Comparison of ENCODE assay signal across 8 mouse cellular contexts in genomic region chr12:32989731-32990130, GRCm38 (mm10). TPM values are rescaled to one million over a fixed set of nuclear protein-coding genes. Genes with fewer than 3 reads are reported as not detected.
DNase-seq lines count a peak whose midpoint lies in the region; ATAC-seq and TF ChIP-seq lines count a peak whose summit lies in the region.

No protein-coding gene starts in this region.

- 0 out of 2 replicates have a peak, but pooled peaks cover 3% of the 10 kb centered on the region for H3K4me1 ChIP-seq in thymus, adult 2 months (replicated peaks; ENCODE audit: control insufficient read depth, insufficient read depth, low read length)
- H3K4me1 ChIP-seq in stomach, postnatal 0 days (replicated peaks; ENCODE audit: control insufficient read depth, insufficient read depth), result no peaks in the 10 kb centered on the region

- H3K4me3 ChIP-seq in thymus, adult 2 months (ENCODE audit: control insufficient read depth, insufficient read depth, low read length), result no peak overlapping the region
- H3K4me3 ChIP-seq in stomach, postnatal 0 days (ENCODE audit: low read depth, low read length), result no peak overlapping the region

- H3K27ac ChIP-seq in thymus, adult 2 months (ENCODE audit: control insufficient read depth, insufficient read depth, low read length), result no peak overlapping the region
- H3K27ac ChIP-seq in stomach, postnatal 0 days (replicated peaks), result no peak overlapping the region

- no peaks in the 10 kb centered on the region for H3K27me3 ChIP-seq in thymus, adult 2 months (ENCODE audit: control insufficient read depth, insufficient read depth, low read length)
- no peaks in the 10 kb centered on the region for H3K27me3 ChIP-seq in stomach, postnatal 0 days (ENCODE audit: control insufficient read depth, insufficient read depth, low read length)

- no peaks in the 10 kb centered on the region for H3K36me3 ChIP-seq in thymus, adult 2 months (ENCODE audit: control insufficient read depth, insufficient read depth, low read length)
- H3K36me3 ChIP-seq in stomach, postnatal 0 days (ENCODE audit: control insufficient read depth, insufficient read depth, low read length), result no peaks in the 10 kb centered on the region

- WGBS in thymus, adult 2 months, result 81% methylated on average over 12 of the region's 12 CpGs
- 48% methylated on average over 12 of the region's 12 CpGs for WGBS in stomach, postnatal 0 days

- TF ChIP-seq POLR2A in thymus, adult 2 months (IDR thresholded peaks at IDR 0.05; ENCODE audit: control insufficient read depth, extremely low read depth, insufficient read depth, low read length, poor library complexity), result no peak

- no peak overlapping the region for H3K4me2 ChIP-seq in stomach, postnatal 0 days (replicated peaks; ENCODE audit: low read depth)

- no peak for TF ChIP-seq EP300 in stomach, postnatal 0 days (optimal IDR thresholded peaks at IDR 0.05)

- DNase-seq in frontal cortex, postnatal 36 days (ENCODE audit: low spot score in 2 of 2), result peak; percentile 30 to 40
- DNase-seq in frontal cortex, postnatal 14 days (ENCODE audit: low spot score in 2 of 2), result no peak
- peak; percentile 21 for DNase-seq in thymus, adult 2 months
- DNase-seq in thymus, postnatal 0 days (ENCODE audit: low spot score), result no peak
- peak; percentile 9 to 10 for DNase-seq in heart, postnatal 14 days
- peak; percentile 24 for DNase-seq in stomach, postnatal 0 days (ENCODE audit: low spot score)
- DNase-seq in testis, postnatal 10 days (ENCODE audit: low spot score), result no peak
- no peak for DNase-seq in gastrocnemius, adult 8-10 months (ENCODE audit: low spot score in 2 of 2)

- H3K9ac ChIP-seq in stomach, postnatal 0 days (ENCODE audit: low read length), result no peak overlapping the region

- ATAC-seq in stomach, postnatal 0 days (ENCODE audit: low FRiP score, low TSS enrichment), result peak; percentile 77

- intact Hi-C loops in heart, postnatal 14 days (cut with DNase I), result no loop called here

- no peaks in the 10 kb centered on the region for H3K9me3 ChIP-seq in stomach, postnatal 0 days (ENCODE audit: control insufficient read depth, low read length)

- TF ChIP-seq CTCF in thymus, adult 2 months (IDR thresholded peaks at IDR 0.05; ENCODE audit: borderline replicate concordance, control insufficient read depth, extremely low read depth, insufficient read depth, low read length, poor library complexity), result no peak
- no peak for TF ChIP-seq CTCF in stomach, postnatal 0 days (IDR thresholded peaks at IDR 0.05; ENCODE audit: low read depth)

RNA-seq across cellular contexts. Expression of gene Sypl, which starts 36.0 kb away (rescaled TPM):
- 44.8 and 62.4 TPM in 2 replicates for polyA plus RNA-seq in thymus, adult 2 months (2012; rRNA removed)
- 109 and 111 TPM in 2 replicates for polyA plus RNA-seq in thymus, postnatal 0 days (2015; fragmentation: Nextera tagmentation; extraction: Ambion mirVana)
- total RNA-seq in heart, postnatal 14 days (2021), result 10 to 100 TPM; 87.4 to 88.3 TPM
- 172 and 177 TPM in 2 replicates for polyA plus RNA-seq in stomach, postnatal 0 days (2015; fragmentation: Nextera tagmentation; extraction: Ambion mirVana)
- 100 to 1,000 TPM; 183 to 225 (median 208) TPM for total RNA-seq in gastrocnemius, adult 8-10 months (2022)

Comparison
In these comparisons a context has a peak if more than half of its experiments do, and no peak if none do; other contexts are left out.
1. DNase-seq: peak in frontal cortex, postnatal 36 days (2 of 2), thymus, adult 2 months (single experiment), heart, postnatal 14 days (2 of 2) and stomach, postnatal 0 days (single experiment); none in frontal cortex, postnatal 14 days (0 of 2), thymus, postnatal 0 days (single experiment), testis, postnatal 10 days (single experiment) and gastrocnemius, adult 8-10 months (0 of 2).